Mouse (Mus musculus) kidney, postnatal 36 days (tissue): Measurements from ENCODE around the gene Usp8.

ENCODE experiments used
- DNase-seq, 2 experiments: peaks; one replicate each; pipeline ENCODE4 v3.0.0; 2021 to 2022; ENCODE audit warnings: mixed read lengths in 2 of 2

The Usp8 gene

DNA sequence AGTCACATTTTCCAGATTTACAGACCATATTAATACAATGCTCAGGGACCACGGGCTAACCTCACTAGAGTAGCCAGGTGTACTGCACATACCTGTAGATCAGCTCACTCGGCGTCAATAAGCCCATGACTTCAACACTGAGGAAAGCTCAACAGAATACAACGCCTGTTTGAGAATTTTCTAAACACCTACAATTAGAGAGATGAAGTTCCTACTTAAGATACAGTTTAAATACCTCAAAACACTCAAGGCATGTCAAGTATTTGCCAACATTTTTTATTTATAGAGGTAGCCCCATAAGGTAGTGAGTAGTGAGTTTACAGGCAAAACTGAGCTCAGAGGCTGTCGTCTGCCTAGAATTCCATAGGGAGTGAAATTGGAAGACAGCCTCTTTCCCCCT lies 36.3 kb downstream of the Usp8 start:
- DNase-seq, result no peak

GRCm38 (mm10) chr2:126755664-126756063 lies 48.5 kb downstream of the Usp8 start:
- no peak for DNase-seq

DNA sequence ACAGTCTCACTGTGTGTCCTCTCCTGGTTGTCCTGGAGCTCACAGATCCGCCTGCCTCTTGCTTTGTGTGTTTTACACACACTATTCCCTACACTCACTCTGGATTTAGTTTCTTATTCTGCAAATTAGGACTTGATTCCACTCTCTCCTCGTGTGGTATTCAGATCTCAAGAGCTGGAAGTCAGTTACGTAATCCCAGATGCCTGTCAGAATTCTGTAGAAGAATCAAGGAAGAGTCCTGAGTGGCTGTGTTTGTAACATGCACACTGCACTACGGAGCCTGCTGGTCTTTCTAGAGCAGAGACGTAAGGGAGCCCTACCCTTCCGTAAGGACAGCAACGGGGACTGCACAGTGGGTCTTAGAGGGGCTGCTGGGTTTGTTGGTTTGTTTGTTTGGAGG lies 52.2 kb downstream of the Usp8 start:
- no peak for DNase-seq

- DNase-seq, result peak in 1 of 2 experiments; percentile 43
Measured at GRCm38 (mm10) chr2:126765867-126766582, 58.9 kb downstream of the Usp8 start.

DNA sequence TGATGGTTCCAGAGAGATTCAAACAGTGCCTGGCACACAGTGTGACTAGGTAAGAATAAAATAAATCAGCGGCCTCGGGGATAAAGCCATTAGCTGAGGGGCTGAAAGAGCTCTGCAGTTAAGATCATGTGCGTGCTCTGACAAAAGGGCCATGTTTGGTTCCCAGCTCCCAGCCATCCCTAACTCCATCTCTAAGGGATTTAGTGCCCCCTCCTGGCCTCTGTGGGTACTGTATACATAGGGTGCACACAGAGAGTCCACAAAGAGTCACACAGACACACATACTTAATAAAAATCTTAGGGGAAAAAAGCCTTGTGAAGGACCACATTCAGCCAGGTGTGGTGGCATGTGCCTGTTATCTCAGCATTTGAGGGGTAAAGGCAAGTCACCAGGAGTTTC lies 60.5 kb downstream of the Usp8 start:
- DNase-seq, result no peak

DNA sequence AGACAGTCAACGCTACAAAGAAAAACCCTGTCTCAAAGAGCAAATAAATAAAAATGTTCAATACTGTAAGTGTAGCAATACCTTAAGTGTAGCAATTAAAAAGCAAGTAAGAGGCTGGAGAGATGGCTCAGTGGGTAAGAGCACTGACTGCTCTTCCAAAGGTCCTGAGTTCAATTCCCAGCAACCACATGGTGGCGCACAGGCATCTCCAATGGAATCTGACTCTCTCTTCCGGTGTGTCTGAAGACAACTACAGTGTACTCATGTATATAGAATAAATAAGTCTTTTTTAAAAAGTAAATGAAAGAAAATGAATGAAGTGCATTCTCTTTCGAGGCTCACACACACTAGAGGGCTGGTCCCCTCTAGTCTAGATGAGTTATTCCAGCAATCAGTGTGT lies 61.1 kb downstream of the Usp8 start:
- DNase-seq, result peak in 1 of 2 experiments; percentile 40

DNA sequence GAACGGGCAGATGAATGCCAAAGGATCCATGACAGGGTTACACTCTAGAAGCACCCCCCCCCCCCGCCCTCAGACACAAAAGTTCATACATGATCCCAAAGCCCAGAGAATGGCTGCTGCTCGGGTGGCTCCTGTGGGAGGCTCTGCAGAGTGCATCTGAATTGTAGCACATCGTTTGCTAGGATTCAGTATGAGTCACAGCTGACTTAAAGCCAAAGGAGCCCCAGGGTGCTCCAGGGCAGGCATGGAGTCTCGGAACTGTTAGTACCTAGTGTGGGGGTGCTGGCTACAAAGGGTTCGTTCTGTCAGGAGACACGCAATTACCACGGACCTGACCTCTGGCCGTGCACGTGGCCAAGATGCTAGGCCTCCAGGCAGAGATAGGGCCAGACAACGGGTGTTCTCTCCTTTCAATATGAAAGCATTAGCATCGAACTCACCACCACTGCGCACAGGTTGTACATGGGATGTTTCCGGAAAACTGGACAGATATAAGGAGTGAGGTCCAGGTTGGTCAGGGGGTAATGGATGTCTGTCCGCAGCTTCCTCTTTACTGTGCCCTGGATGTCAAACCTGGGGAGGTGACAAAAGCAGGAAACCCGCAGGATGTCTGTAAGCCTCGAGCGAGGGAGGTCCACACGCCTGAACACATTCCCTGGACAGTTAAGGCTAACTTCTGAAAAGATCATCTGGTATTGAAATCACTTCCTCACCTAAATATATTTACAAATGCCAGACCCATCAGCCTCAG lies 62.5 kb downstream of the Usp8 start:
- DNase-seq, result no peak

GRCm38 (mm10) chr2:126772217-126772616 lies 65.1 kb downstream of the Usp8 start:
- no peak for DNase-seq

- DNase-seq, result no peak
Measured at GRCm38 (mm10) chr2:126775951-126776350, 68.8 kb downstream of the Usp8 start.

GRCm38 (mm10) chr2:126776416-126776815 lies 69.3 kb downstream of the Usp8 start:
- no peak for DNase-seq

DNA sequence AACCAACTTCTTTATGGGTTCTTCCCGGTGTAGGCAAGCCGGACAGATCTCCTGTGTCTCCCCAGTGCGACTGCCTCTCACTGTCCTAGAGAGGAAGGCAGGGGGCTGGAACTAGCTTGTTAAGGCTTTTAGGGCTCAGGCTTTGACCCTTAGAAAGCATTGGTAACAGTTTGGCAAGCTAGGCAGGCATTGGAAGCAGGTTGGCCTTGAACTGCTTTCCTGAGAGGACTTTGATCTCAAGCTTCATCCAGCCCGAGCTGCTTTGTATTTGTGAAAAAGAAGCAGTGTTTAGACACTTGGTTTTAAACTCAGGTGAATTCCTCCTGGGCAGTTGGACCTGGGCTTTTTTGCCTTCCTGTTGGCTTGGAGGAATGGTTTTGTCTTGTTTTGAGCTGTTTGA lies 71.7 kb downstream of the Usp8 start:
- DNase-seq, result peak; percentile 29 to 35

GRCm38 (mm10) chr2:126780286-126780685 lies 73.2 kb downstream of the Usp8 start:
- DNase-seq, result no peak

- DNase-seq, result no peak
Measured at GRCm38 (mm10) chr2:126781478-126781877, 74.3 kb downstream of the Usp8 start.

GRCm38 (mm10) chr2:126782433-126782832 lies 75.3 kb downstream of the Usp8 start:
- peak; percentile 83 to 86 for DNase-seq

GRCm38 (mm10) chr2:126783370-126783769 lies 76.2 kb downstream of the Usp8 start, which contains the start of gene Usp50:
Gene Usp50 (minus strand): TSS chr2:126783470.
- no peak for DNase-seq

DNA sequence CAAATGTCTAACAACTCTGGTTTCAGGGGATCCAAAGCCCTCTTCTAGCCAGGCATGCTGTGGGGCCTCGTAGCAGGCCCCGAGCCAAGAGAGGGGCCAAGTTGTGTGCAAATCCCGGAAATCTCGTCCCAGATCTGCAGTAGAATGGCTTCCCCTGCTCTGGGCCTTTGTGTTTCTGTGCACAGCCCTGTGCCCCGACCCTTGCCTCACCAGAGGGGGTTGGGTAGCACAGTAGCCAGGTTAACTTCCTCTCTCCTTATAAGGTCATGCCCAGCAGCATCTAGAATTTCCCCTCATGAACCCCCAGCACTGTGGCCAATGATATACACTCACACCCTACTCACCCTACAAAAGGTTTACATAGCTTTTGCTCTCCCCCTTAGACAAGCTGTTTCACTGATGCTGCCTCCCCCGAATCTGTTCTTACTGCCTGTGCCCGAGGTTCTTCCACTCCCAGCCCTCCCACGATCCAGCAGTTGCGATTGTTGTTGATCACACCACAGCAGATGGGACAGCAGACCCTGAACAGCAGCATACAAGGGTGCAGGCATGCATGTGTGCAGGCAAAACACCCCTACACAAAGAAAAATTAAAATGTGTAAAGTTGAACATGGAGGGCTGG lies 80.7 kb downstream of the Usp8 start:
- no peak for DNase-seq

- DNase-seq, result no peak
Measured at GRCm38 (mm10) chr2:126792611-126793010, 85.5 kb downstream of the Usp8 start.

DNA sequence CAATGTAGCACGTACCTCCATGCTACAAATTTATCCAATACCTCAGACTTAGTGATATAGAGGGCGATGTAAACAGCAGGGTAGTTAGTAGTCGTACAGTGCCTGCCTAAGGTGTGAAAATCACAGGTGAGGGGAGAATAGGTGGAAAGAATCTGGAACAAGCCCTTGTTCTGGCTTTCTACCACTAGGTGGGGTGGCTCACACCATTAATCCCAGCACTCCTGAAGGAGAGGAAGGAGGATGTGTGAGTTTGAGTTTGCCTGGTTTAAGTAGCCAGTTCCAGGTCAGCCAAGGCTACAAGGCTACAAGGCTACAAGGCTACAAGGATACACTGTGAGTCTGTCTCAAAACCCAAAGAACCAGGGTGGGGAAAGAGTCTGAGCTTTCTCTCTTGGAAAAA lies 88.6 kb downstream of the Usp8 start:
- DNase-seq, result peak in 1 of 2 experiments; percentile 16

- no peak for DNase-seq
Measured at GRCm38 (mm10) chr2:126798455-126798854, 91.3 kb downstream of the Usp8 start.

- DNase-seq, result no peak
Measured at GRCm38 (mm10) chr2:126801980-126802379, 94.9 kb downstream of the Usp8 start.
